In genomic region chr3:84851801-84852200, GRCm38 (mm10) we compare ENCODE assay signal across 25 mouse cellular contexts. TPM values are rescaled to one million over a fixed set of nuclear protein-coding genes. Genes with fewer than 3 reads are reported as not detected.
DNase-seq lines count a peak whose midpoint lies in the region; ATAC-seq and TF ChIP-seq lines count a peak whose summit lies in the region.
"Had no signal": no experiment of that assay in that cellular context is flagged by ENCODE, and none has a peak within 500 bp of the region (broad histone marks: within the 10 kb centered on the region; RNA-seq: fewer than 3 reads in every experiment).

No protein-coding gene starts in this region.

- no peak for ATAC-seq in heart, embryonic 16.5 days (replicated peaks; ENCODE audit: extremely low read depth, insufficient read depth, low FRiP score)
- no peak for ATAC-seq in heart, embryonic 11.5 days (replicated peaks; ENCODE audit: insufficient number of reproducible peaks, low FRiP score, low TSS enrichment)
- ATAC-seq in kidney, postnatal 0 days (replicated peaks; ENCODE audit: low FRiP score, low read depth): no peak
- peak; percentile 18; the same call in 1 of the 2 replicates for ATAC-seq in lung, postnatal 0 days
- ATAC-seq: forebrain, embryonic 14.5 days; forebrain, postnatal 0 days had no signal

- DNase-seq in heart, adult 2 months: no peak
- no peak for DNase-seq in heart, postnatal 36 days
- peak; percentile 84 for DNase-seq in kidney, postnatal 0 days (ENCODE audit: low spot score)
- DNase-seq in kidney, adult 11 months: no peak
- DNase-seq in lung, postnatal 0 days (ENCODE audit: low spot score): peak; percentile 59
- DNase-seq in lung, postnatal 36 days: no peak
- DNase-seq: adrenal gland, adult 2 months; adrenal gland, postnatal 14 days; B cell, adult 2 months; cerebellum, adult 11 months; cerebellum, adult 2 months; cerebellum, adult 9-11 months; cerebellum, postnatal 25 days; forebrain, postnatal 0 days; gastrocnemius, postnatal 10 days; gastrocnemius, postnatal 36 days had no signal

- H3K9me3 ChIP-seq in heart, embryonic 16.5 days (replicated peaks; ENCODE audit: control insufficient read depth, low read length): no peaks in the 10 kb centered on the region
- H3K9me3 ChIP-seq in heart, embryonic 11.5 days (replicated peaks; ENCODE audit: control insufficient read depth, low read length): no peaks in the 10 kb centered on the region
- no peaks in the 10 kb centered on the region for H3K9me3 ChIP-seq in kidney, postnatal 0 days (replicated peaks; ENCODE audit: low read length)
- H3K9me3 ChIP-seq in lung, postnatal 0 days (ENCODE audit: low read length): no peaks in the 10 kb centered on the region
- H3K9me3 ChIP-seq: embryonic facial prominence, embryonic 12.5 days; embryonic facial prominence, embryonic 15.5 days; G1E; hindbrain, embryonic 12.5 days; hindbrain, embryonic 15.5 days had no signal

- no peak overlapping the region for H3K9ac ChIP-seq in heart, adult 2 months (ENCODE audit: low read depth, low read length)
- no peak overlapping the region for H3K9ac ChIP-seq in heart, embryonic 16.5 days (ENCODE audit: low read length)
- no peak overlapping the region for H3K9ac ChIP-seq in heart, embryonic 11.5 days (ENCODE audit: low read depth, low read length)
- no peak overlapping the region for H3K9ac ChIP-seq in kidney, postnatal 0 days (ENCODE audit: low read depth, low read length)
- H3K9ac ChIP-seq in lung, postnatal 0 days (replicated peaks; ENCODE audit: low read depth): no peak overlapping the region
- H3K9ac ChIP-seq: embryonic facial prominence, embryonic 12.5 days; embryonic facial prominence, embryonic 15.5 days; forebrain, postnatal 0 days; hindbrain, embryonic 12.5 days; hindbrain, embryonic 15.5 days had no signal

- no peak for TF ChIP-seq CTCF in heart, adult 2 months (IDR thresholded peaks at IDR 0.05)
- no peak for TF ChIP-seq CTCF in kidney, postnatal 0 days (IDR thresholded peaks at IDR 0.05; ENCODE audit: low read depth)
- no peak for TF ChIP-seq CTCF in lung, postnatal 0 days (IDR thresholded peaks at IDR 0.05)

- WGBS in heart, adult 2 months: 26% methylated on average over 1 of the region's 1 CpGs
- WGBS in heart, embryonic 16.5 days: 22% methylated on average over 1 of the region's 1 CpGs
- 63% methylated on average over 1 of the region's 1 CpGs for WGBS in heart, embryonic 11.5 days (ENCODE audit: insufficient replicate concordance)
- 56% methylated on average over 1 of the region's 1 CpGs for WGBS in kidney, postnatal 0 days
- WGBS in lung, postnatal 0 days: 8% methylated on average over 1 of the region's 1 CpGs

- TF ChIP-seq EP300 in heart, adult 2 months (IDR thresholded peaks at IDR 0.05; ENCODE audit: insufficient read depth, low read depth, low read length): no peak
- TF ChIP-seq EP300 in lung, postnatal 0 days (IDR thresholded peaks at IDR 0.05): peak; percentile 69

- H3K4me3 ChIP-seq in heart, adult 2 months: no peak overlapping the region
- H3K4me3 ChIP-seq in heart, embryonic 16.5 days (ENCODE audit: low read length): no peak overlapping the region
- no peak overlapping the region for H3K4me3 ChIP-seq in heart, embryonic 11.5 days (ENCODE audit: low read depth, low read length)
- H3K4me3 ChIP-seq in kidney, postnatal 0 days (replicated peaks; ENCODE audit: low read depth, low read length): no peak overlapping the region
- no peak overlapping the region for H3K4me3 ChIP-seq in lung, postnatal 0 days (ENCODE audit: low read depth, low read length)
- H3K4me3 ChIP-seq: embryonic facial prominence, embryonic 12.5 days; embryonic facial prominence, embryonic 15.5 days; hindbrain, embryonic 12.5 days; hindbrain, embryonic 15.5 days had no signal

- peaks cover 28% of the 10 kb centered on the region for H3K4me1 ChIP-seq in heart, adult 2 months (ENCODE audit: control insufficient read depth, insufficient read depth, low read length)
- peaks cover 30% of the 10 kb centered on the region for H3K4me1 ChIP-seq in heart, embryonic 16.5 days (ENCODE audit: control insufficient read depth, insufficient read depth, low read length)
- peaks cover 9% of the 10 kb centered on the region for H3K4me1 ChIP-seq in heart, embryonic 11.5 days (ENCODE audit: control insufficient read depth, insufficient read depth, low read length)
- peaks cover 4% of the 10 kb centered on the region; the same call in 1 of the 2 replicates for H3K4me1 ChIP-seq in kidney, postnatal 0 days (replicated peaks; ENCODE audit: insufficient read depth, low read length)
- peaks cover 5% of the 10 kb centered on the region; the same call in 1 of the 2 replicates for H3K4me1 ChIP-seq in lung, postnatal 0 days (ENCODE audit: insufficient read depth, low read depth, low read length)
- H3K4me1 ChIP-seq: embryonic facial prominence, embryonic 12.5 days; embryonic facial prominence, embryonic 15.5 days; hindbrain, embryonic 12.5 days; hindbrain, embryonic 15.5 days had no signal

- peaks cover 34% of the 10 kb centered on the region for H3K36me3 ChIP-seq in heart, adult 2 months (ENCODE audit: control insufficient read depth, insufficient read depth, low read length)
- no peaks in the 10 kb centered on the region for H3K36me3 ChIP-seq in heart, embryonic 16.5 days (ENCODE audit: control insufficient read depth, insufficient read depth)
- no peaks in the 10 kb centered on the region for H3K36me3 ChIP-seq in heart, embryonic 11.5 days (ENCODE audit: control insufficient read depth, insufficient read depth, low read length)
- no peaks in the 10 kb centered on the region for H3K36me3 ChIP-seq in kidney, postnatal 0 days (ENCODE audit: insufficient read depth, low read length)
- no peaks in the 10 kb centered on the region for H3K36me3 ChIP-seq in lung, postnatal 0 days (ENCODE audit: insufficient read depth, low read length)
- H3K36me3 ChIP-seq: embryonic facial prominence, embryonic 12.5 days; embryonic facial prominence, embryonic 15.5 days; hindbrain, embryonic 12.5 days; hindbrain, embryonic 15.5 days had no signal

- no peak overlapping the region for H3K4me2 ChIP-seq in heart, embryonic 16.5 days (ENCODE audit: low read depth, low read length)
- H3K4me2 ChIP-seq in heart, embryonic 11.5 days: no peak overlapping the region
- H3K4me2 ChIP-seq in kidney, postnatal 0 days (ENCODE audit: low read length): no peak overlapping the region
- no peak overlapping the region for H3K4me2 ChIP-seq in lung, postnatal 0 days (replicated peaks; ENCODE audit: low read depth, low read length)
- H3K4me2 ChIP-seq: embryonic facial prominence, embryonic 12.5 days; embryonic facial prominence, embryonic 15.5 days; hindbrain, embryonic 12.5 days; hindbrain, embryonic 15.5 days had no signal

- intact Hi-C loops in heart, adult 2 months (cut with DNase I): loop anchor here (2.0 to 10.0 kb wide), 2 partner anchors 15 to 507 kb away; no protein-coding TSS in a partner anchor
- intact Hi-C loops in heart, postnatal 36 days (cut with DNase I): no loop called here

- no peak for TF ChIP-seq POLR2A in heart, adult 2 months (IDR thresholded peaks at IDR 0.05; ENCODE audit: insufficient read depth, low read depth, low read length)

- no peaks in the 10 kb centered on the region for H3K27me3 ChIP-seq in heart, adult 2 months (ENCODE audit: control insufficient read depth, insufficient read depth, low read length)
- no peaks in the 10 kb centered on the region for H3K27me3 ChIP-seq in heart, embryonic 16.5 days (ENCODE audit: control insufficient read depth, insufficient read depth, low read length)
- no peaks in the 10 kb centered on the region for H3K27me3 ChIP-seq in heart, embryonic 11.5 days (ENCODE audit: control insufficient read depth, insufficient read depth, low read length)
- no peaks in the 10 kb centered on the region for H3K27me3 ChIP-seq in kidney, postnatal 0 days (ENCODE audit: insufficient read depth, low read length)
- no peaks in the 10 kb centered on the region for H3K27me3 ChIP-seq in lung, postnatal 0 days (replicated peaks; ENCODE audit: insufficient read depth, low read length)
- H3K27me3 ChIP-seq: CH12.LX; embryonic facial prominence, embryonic 12.5 days; embryonic facial prominence, embryonic 15.5 days; hindbrain, embryonic 12.5 days; hindbrain, embryonic 15.5 days had no signal

- H3K27ac ChIP-seq in heart, adult 2 months: peak overlapping the region; percentile 29
- peak overlapping the region; percentile 31 for H3K27ac ChIP-seq in heart, embryonic 16.5 days (ENCODE audit: low read length)
- no peak overlapping the region for H3K27ac ChIP-seq in heart, embryonic 11.5 days (ENCODE audit: low read depth, low read length)
- H3K27ac ChIP-seq in kidney, postnatal 0 days: no peak overlapping the region
- H3K27ac ChIP-seq in lung, postnatal 0 days (ENCODE audit: low read length): no peak overlapping the region
- H3K27ac ChIP-seq: embryonic facial prominence, embryonic 12.5 days; embryonic facial prominence, embryonic 15.5 days; hindbrain, embryonic 12.5 days; hindbrain, embryonic 15.5 days had no signal

- 0 out of 2 replicates have a peak, but pooled peaks cover 4% of the 10 kb centered on the region for H3K79me2 ChIP-seq in heart, adult 2 months (replicated peaks; ENCODE audit: control insufficient read depth, insufficient read depth, low read length)

RNA-seq across cellular contexts. Expression of gene Fbxw7, which starts 36.7 kb away (rescaled TPM):
- 10 to 100 TPM; 42.8 to 44.9 TPM for total RNA-seq in heart, adult 2 months (2021)
- polyA plus RNA-seq in heart, adult 2 months (2012; rRNA removed): 14.3 and 34.5 TPM in 2 replicates
- 10 to 100 TPM; 35.3 to 45.3 TPM for total RNA-seq in heart, postnatal 36 days (2021)
- 9.9 and 12.1 TPM in 2 replicates for polyA plus RNA-seq in heart, embryonic 16.5 days (2015; fragmentation: Nextera tagmentation; extraction: Ambion mirVana)
- 7.5 and 8.4 TPM in 2 replicates for polyA plus RNA-seq in heart, embryonic 11.5 days (2014; fragmentation: Nextera tagmentation; extraction: Ambion mirVana)
- 7.6 and 7.7 TPM in 2 replicates for polyA plus RNA-seq in kidney, postnatal 0 days (2015; fragmentation: Nextera tagmentation; extraction: Ambion mirVana)
- polyA plus RNA-seq in lung, postnatal 0 days (2015; fragmentation: Nextera tagmentation; extraction: Ambion mirVana): 8.2 and 8.6 TPM in 2 replicates

Comparison
In these comparisons a context has a peak if more than half of its experiments do, and no peak if none do; other contexts are left out.
1. DNase-seq: peak in kidney, postnatal 0 days (single experiment) and lung, postnatal 0 days (single experiment); none in heart, adult 2 months (0 of 2), heart, postnatal 36 days (0 of 2), kidney, adult 11 months (single experiment) and lung, postnatal 36 days (single experiment).
2. H3K27ac ChIP-seq: peak in heart, adult 2 months (single experiment) and heart, embryonic 16.5 days (single experiment); none in heart, embryonic 11.5 days (single experiment), kidney, postnatal 0 days (single experiment) and lung, postnatal 0 days (single experiment).